Mouse (Mus musculus): ENCODE results near the gene Pld1. TPM values are rescaled to one million over a fixed set of nuclear protein-coding genes. Genes with fewer than 3 reads are reported as not detected.
A peak's percentile ranks its signal among the peaks of the same experiment; 100 is the strongest.

Gene Pld1
- total RNA-seq, 2 experiments from 2014 or later: 13.7 to 40.2 TPM

DNA sequence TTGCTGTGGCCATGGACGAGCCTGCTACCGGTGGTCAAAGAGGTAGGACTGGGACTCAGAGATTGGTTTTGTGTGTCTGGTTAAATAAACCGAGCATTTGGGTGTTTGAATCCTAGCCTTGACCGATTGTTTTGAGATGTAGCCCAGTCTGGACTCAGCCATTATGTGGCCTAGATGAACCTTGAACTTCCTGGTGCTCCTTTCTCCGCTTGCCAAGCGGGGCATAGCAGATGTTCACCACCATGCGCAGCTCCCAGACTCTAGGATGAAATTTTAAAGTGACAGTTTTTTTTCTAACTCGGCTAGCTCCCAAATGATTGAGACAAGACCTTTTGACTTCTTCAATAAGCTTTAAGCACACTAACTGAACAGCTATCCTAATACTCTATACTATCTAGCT, 102.7 kb downstream of the Pld1 start:
- ATAC-seq (ENCODE audit: poor library complexity, severe bottlenecking): no peak

DNA sequence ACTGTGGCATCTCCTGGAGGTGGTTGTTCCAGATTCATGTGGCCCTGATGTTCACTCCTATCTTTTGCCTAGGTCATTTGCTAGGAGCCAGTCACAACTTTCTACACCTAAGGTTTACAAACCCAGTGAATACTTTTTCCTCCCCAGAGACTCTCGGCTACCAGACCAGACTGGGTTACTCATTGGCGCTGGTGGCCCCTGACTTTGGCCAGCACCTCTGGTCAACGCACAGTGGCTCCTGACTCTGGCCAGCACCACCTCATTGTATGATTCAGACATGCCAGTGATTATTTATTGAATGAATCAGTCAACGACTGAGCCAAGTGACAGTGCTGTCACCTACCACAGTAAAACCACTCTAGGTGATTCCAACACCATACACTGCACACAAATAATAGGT, 103.9 kb downstream of the Pld1 start:
- ATAC-seq (ENCODE audit: poor library complexity, severe bottlenecking): no peak

GRCm38 (mm10) chr3:28047599-28047998, 109.1 kb downstream of the Pld1 start:
- no peak for ATAC-seq (ENCODE audit: poor library complexity, severe bottlenecking)

GRCm38 (mm10) chr3:28049526-28049925, 111.0 kb downstream of the Pld1 start:
- ATAC-seq (ENCODE audit: poor library complexity, severe bottlenecking): no peak

DNA sequence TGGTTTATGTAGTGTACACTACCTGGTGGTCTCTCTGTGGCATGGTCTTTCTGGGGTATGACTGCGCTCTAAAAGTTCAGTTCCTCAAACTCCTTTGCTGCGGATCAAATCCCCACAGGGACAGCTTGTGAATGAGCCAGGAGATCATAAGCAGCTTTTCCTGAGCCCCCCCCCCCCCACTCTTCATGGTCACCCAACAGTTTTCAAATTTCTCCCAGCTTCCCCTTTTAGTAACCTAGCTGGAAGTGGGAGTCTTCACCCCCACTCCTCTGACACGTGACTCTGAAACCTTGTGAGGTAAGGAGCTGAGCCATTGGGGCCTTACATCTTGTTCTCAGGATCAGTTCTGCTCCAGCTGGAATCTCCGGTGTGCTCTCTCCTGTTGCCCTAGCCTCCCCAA, 114.6 kb downstream of the Pld1 start:
- ATAC-seq (ENCODE audit: poor library complexity, severe bottlenecking): no peak

DNA sequence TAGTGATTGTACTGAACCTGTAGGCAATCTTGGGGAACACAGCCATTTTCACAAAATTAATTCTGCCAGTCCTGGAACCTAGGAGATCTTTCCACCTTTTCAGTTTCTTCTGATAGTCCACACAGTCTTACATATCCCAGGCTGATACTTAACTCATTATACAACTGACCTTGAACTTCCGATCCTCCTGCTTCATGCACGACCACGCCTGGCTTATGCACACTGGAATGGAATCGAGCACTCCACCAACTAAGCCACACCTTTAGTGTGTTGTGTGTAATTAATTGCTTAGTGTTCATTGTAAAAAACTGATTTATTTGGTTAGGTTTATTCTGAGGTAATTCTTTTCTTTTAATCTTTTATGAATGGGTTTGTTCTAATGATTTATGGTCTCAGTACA, 122.2 kb downstream of the Pld1 start:
- ATAC-seq (ENCODE audit: poor library complexity, severe bottlenecking): no peak

GRCm38 (mm10) chr3:28061155-28061554, 122.7 kb downstream of the Pld1 start:
- no peak for ATAC-seq (ENCODE audit: poor library complexity, severe bottlenecking)

DNA sequence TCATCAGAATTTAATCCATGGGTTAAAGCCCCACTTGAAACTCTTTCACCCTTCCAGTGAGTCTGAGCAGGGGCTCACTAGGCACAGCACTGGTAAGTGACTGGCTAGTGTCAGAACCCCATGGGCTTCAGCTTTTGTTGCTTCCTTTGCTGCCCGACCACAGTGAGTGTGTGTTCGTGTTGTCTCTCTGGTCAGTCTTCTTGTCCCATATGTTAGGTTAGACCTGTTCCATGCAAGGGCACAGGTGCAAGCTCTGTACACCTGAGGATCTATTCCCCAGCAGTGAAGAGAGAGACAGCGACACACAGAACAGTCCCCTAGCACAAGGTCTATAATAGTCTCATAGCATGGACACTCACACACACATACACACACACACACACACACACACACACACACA, 140.7 kb downstream of the Pld1 start:
- no peak for ATAC-seq (ENCODE audit: poor library complexity, severe bottlenecking)

- no peak for ATAC-seq (ENCODE audit: poor library complexity, severe bottlenecking)
Measured at GRCm38 (mm10) chr3:28080116-28080515, 141.6 kb downstream of the Pld1 start.

DNA sequence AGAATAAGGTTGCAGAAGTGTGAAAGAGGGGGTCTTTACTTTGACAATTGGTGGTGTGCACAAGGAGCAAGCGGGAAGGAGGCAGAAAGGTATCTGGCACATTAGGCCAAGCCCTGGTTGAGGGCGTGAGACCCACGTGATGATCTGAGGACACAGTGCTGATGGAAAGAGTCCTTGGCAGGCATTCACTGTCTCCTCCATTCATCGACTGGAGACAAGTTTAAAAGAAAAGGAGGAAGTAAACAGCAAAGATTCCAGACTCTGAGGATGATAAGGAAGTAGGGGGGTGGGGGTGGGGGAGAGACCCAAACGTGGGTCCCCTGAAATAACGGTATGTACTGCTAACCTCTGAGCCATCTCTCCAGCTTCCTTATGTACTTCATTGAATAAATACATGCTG, 142.5 kb downstream of the Pld1 start:
- ATAC-seq (ENCODE audit: poor library complexity, severe bottlenecking): no peak

- ATAC-seq (ENCODE audit: poor library complexity, severe bottlenecking): no peak
Measured at GRCm38 (mm10) chr3:28083218-28083617, 144.7 kb downstream of the Pld1 start.

GRCm38 (mm10) chr3:28084281-28084680, 145.8 kb downstream of the Pld1 start:
- no peak for ATAC-seq (ENCODE audit: poor library complexity, severe bottlenecking)

GRCm38 (mm10) chr3:28091296-28091695, 152.8 kb downstream of the Pld1 start:
- no peak for ATAC-seq (ENCODE audit: poor library complexity, severe bottlenecking)

GRCm38 (mm10) chr3:28091741-28092140, 153.2 kb downstream of the Pld1 start:
- no peak for ATAC-seq (ENCODE audit: poor library complexity, severe bottlenecking)

DNA sequence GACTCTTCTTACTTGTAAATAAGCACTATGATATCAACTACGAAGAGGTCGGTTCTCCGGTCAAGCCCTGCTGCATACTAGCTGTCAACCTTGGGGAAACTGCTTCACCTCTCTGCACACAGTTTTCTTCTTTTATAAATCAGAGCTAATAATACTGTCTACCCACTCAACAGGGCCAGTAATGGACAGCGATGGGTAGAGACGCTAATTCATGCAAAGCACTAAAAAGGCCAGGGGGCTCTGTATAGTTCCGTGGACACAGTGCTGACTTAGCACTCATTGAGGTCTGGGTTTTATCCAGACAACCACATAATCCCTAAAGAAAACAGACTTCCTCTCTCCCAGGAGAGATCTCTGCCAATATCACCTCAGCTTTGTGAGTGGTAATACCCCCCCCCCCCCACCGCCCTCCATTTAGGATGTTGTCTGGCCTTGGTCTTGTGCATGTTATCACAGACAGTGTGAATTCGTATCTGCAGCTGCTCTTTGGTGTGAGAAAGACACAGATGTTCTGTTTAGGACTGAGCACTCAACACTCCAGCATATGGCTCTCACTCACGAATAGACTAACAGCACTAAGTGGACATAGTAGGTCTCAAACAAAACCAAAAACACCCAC, 155.3 kb downstream of the Pld1 start:
- ATAC-seq (ENCODE audit: poor library complexity, severe bottlenecking): no peak

DNA sequence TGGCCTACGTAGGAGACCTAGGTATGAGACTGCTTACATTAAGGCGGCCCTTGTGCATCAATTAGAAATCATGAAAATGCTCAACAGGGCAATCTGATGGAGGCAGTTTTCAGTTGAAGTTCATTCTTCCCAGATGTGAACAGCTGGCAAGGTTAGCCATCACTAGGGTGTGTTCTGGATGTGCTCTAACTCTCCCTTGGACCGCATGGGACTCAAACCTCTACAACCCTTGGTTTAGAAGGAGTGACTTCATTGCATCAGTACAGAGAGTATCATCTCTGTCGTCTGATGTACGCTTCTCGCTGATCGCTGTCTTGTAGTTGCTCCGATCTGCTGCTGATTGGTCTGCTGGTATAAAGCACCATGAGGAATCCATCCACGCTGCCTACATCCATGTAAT, 157.0 kb downstream of the Pld1 start:
- no peak for ATAC-seq (ENCODE audit: poor library complexity, severe bottlenecking)

DNA sequence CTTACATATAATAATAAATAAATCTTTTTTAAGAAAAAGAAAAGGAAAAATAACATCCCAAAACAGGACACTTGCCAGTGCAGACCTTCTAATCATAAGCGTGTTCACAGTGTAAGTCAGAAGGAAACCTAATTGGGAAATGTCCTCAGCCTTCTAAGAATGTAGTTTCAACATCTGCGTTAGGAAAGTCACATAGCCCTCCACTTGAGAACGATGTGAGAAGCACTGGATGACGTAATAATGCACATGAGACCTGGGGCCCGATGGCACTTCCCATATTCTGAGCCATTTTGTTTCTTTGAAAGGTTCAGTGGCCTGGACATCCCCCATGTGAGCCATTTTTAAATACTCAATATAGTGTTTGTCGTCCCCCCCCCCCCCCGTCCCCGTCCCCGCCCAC, 160.7 kb downstream of the Pld1 start:
- ATAC-seq (ENCODE audit: poor library complexity, severe bottlenecking): peak; percentile 95

DNA sequence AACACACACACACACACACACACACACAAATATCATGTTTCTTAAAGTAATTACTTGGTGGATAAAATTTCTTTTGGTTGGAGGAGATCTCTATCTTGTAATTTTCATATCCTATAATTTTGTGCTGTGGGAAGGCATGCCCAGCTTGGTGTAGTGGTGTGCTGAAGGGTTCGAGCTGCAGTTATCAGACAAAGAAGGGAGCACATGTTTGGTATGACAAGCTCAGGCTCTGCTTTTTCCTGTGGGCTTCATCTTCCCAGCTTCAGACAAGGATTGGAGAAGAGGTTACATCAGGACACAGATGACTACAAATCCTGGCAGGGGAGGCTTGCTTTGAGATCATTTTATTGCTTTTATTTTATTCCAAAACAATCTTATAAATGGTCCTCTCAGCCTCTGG, 166.5 kb downstream of the Pld1 start:
- ATAC-seq (ENCODE audit: poor library complexity, severe bottlenecking): no peak

DNA sequence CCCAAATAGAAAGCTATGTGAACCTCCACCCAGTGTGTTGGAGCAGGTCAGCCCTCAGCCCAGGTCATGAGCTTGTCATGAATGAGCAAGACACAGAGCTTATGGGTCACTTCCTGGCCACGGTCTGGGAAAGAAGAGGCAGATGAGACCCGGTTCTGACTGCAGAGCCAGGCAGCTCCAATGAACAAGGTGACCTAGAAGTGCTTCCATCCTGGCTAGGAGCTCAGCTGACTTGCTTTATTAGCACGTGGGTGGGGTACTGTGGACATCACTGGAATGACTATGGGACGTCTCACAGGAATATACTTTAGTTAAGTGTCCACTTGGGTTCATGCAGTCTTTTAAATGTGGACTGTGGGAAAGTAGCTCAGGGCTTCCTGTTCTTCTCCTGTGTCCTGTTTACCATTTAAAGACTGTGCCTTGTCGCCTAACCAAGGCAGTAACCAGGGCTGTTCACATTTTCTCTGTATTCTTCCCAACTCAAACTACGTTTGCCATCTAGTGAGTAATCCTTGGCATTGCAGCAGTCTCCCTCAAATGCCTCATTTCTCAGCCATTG, 169.0 kb downstream of the Pld1 start:
- ATAC-seq (ENCODE audit: poor library complexity, severe bottlenecking): no peak

- no peak for ATAC-seq (ENCODE audit: poor library complexity, severe bottlenecking)
Measured at GRCm38 (mm10) chr3:28111516-28111915, 173.0 kb downstream of the Pld1 start.

DNA sequence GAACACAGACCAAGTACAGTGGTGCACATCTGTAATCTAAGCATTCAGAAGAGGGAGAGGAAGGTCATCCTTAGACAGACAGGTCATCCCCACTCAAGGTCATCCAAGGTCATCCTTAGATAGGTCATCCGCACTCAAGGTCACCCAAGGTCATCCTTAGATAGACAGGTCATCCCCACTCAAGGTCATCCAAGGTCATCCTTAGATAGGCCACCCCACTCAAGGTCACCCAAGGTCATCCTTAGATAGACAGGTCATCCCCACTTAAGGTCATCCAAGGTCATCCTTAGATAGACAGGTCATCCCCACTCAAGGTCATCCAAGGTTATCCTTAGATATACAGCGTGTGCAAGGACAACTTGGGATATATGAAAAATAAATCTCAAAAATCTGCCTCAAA, 175.4 kb downstream of the Pld1 start:
- ATAC-seq (ENCODE audit: poor library complexity, severe bottlenecking): no peak

- no peak for ATAC-seq (ENCODE audit: poor library complexity, severe bottlenecking)
Measured at GRCm38 (mm10) chr3:28141716-28142115, 203.2 kb downstream of the Pld1 start.

- no peak for ATAC-seq (ENCODE audit: poor library complexity, severe bottlenecking)
Measured at GRCm38 (mm10) chr3:28142121-28142520, 203.6 kb downstream of the Pld1 start.
